Mouse (Mus musculus): Measurements from ENCODE around the gene Ice2.
A peak's percentile ranks its signal among the peaks of the same experiment; 100 is the strongest.

Ice2 gene

DNA sequence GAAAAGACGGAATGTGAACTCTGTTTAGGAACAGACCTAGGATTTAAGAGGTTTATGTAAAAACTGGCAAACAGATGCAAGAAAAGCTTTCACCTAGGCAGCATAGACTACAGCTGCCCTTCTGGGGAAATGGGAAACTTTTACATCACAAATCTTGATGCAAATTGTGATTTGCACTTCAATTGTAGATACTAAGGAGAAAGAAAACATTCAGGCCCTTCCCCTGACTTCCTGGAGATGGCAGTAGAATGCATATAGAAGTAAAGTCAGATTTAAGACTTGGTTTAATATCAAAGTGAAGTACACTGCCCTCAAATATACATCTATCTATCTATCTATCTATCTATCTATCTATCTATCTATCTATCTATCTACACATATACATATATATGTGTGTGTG, 21.8 kb downstream of the Ice2 start:
- peak in 1 of 2 experiments; percentile 20 for DNase-seq

DNA sequence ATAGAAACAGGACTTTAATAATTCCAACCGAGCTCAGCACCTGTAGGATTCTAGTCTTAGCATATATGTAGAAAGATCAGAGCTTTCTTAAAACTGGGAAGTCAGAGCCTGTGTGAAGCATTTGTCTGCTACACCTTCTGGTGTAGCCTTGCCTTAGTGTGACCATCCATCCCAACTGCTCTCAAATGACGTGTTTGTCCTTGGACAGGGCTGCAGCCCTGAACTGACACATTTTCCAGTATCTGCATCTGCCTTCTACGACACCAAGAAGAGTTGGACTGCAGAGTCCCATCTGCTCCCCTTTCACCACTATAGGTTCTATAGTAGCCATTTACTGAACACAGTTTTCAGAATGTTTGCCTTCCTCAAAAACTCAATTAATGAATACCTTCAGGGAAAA, 32.8 kb downstream of the Ice2 start:
- no peak for DNase-seq

DNA sequence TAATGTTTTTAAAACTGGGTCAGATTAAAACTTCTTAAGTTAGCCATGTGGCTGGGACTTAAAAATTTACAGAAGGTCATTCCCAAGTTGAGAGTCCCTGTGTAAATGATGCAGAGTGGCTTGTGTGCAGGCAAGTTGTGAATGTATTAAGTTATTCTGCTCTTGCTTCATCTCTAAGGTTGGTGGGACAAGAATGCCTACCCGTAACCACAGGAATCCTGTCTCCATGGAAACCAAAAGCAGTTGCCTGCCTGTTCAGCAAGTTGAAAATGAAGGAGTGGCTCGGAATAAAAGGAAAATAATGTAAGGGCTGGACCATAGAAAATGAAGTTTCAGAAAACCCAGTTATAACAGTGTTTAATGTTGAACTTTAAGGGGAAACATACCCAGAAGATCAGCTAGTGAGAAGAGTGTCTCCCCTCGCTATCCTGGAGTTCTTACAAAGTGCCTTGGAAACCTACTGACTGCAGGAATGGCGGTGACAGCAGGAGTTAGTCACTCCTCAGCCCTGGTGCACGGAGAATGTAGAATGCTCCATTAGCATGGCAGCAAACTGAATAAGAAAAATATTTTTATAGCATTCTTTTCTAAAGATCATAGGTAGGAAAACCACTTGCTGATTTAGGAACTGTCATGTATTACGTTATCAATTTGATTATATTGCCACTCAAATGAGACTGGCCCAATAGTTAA, 34.3 kb downstream of the Ice2 start:
- no peak for DNase-seq

DNA sequence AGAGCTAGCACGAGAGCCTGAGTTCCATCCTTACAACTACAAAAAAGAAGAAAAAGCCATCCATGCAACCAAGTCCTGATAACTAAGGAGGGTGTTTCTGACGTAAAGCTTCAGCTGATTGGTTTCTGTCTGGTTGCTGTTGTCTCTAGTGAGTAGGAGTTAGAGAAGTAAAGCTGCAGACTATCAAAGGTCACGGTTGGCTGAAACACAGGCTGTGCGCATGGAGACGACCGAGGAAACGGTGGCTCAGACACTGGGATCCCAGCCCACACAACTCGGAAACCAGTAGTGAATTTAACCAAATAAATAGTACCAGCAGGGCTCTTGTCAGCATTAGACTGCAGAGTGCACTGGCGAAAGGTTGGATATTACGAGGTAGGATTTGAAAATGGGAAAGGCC, 37.5 kb downstream of the Ice2 start:
- no peak for DNase-seq

DNA sequence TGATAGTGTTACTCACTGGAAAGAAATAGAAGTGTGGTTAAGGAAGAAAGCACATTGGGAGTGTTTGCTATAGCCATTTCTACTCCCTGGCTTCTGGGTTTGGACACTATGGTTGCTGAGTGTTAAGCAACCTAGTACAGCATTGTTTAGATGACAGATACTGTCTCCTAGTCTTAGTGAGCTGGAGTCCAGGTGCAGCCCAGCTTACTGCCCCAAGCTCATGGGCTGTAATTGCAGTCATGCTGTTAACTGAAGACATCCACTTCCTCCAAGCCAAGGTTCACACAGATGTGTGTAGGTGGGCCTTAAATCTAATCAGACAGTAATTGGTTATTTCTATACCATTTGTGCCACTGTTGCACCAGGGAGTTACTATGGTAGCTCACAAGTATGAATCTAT, 38.0 kb downstream of the Ice2 start:
- DNase-seq: no peak

DNA sequence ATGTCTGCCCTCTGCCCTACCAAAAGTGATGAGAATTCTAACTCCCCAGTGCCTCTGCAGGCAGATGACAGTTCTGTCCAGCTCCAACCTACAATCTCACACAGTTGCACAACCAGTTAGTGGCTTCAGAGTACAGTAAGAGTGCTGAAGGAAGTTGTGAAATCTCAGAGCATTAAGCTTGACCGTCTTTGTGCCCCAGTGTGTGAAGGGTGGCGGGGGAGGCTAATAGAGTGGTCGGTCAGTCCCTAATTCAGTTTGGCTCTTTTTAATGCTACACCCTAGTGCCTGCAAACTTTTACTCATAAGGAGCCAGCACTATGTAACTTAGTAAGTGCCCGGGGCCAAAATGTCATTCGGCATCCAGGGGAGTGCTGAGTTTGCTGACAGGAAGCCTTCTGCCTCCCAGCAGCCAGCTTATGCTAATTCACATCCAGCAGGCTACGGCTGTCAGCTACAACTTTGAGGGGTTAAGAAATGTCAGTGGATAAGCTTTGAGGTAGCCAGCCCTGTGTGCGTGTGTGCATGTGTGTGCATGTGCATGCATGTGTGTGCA, 42.2 kb downstream of the Ice2 start:
- peak; percentile 66 to 78 for DNase-seq

DNA sequence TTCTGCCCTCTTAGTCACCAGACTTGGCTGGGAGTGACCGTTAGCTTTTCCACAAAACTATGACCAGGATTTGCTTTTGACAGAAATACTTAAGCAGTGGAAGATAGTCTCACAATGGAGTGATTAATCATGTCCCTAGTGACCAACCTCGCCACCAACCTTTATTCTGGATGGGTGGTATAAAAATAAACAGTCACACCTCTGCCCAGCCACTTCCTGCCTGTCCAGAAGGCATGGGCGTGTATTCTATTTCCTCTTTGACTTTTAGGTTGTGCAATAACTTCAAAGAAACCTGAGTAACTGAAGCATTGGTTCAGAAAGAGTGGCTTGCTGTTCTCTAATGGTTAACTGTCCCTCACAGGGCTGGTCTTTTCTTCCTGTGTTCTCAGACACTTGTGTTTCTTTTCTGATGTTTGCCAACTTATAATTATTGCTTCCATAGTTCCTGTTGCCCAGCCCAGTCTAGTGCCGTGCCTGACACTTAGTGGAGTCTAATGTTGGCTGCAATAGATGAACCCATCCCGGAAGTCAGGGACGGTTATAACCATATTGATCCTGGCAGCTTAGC, 44.8 kb downstream of the Ice2 start:
- peak; percentile 27 to 40 for DNase-seq

DNA sequence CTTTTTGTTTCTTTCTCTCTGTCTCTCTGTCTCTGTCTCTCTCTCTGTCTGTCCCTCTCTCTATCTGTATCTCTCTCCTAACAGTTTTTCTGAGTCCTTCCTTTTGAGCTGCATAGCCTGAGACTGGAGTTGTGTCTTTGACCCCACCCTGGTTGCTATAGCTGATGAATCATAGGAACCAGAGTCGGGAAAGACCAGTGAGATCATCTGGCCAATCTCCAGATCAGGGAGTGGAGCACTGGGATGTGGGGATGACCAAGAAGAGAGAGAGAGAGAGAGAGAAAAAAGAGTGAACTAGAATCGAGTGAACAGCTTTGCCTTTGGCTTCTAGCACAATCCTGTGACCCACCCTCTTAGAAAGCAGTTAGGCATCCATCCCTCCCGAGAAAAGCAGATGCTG, 45.5 kb downstream of the Ice2 start:
- DNase-seq: no peak

DNA sequence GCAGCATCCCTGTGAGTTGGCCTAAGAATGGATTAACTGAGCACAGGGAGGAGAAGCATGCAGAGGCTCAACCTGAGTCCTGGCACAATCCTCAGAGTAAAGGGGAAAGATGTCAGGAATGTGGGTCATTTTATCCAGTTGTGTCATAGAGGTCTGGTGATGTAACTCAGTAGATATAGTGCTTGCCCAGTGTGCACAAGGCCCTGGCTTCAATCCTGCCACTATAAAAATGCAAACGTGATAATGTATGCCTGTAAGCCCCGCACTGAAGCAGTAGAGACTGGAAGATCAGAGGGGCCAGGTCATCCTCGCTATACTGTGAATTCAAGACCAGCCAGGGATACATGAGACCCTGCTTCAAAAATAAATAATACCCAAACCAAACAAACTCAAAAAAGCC, 51.1 kb downstream of the Ice2 start:
- no peak for DNase-seq

DNA sequence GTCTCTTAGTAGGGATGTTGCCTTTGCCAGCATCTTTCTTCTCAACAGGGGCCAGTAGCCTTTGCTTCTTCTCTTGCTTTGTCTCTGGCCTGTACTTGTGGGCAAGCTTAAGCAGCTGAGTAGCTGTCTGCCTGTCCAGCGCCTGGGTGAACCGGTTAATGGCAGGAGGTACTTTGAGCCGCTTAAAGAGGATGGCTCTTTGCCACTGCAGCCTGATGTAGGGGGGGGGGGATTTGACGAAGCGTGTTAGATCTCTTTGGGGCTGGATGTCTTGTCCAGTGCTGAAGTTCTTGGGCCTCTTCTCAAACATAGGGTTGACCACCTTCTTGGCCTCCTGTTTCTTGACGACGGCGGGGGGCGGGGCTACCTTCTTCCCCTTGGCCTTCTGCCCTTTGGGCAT, 52.9 kb downstream of the Ice2 start:
- DNase-seq: no peak

DNA sequence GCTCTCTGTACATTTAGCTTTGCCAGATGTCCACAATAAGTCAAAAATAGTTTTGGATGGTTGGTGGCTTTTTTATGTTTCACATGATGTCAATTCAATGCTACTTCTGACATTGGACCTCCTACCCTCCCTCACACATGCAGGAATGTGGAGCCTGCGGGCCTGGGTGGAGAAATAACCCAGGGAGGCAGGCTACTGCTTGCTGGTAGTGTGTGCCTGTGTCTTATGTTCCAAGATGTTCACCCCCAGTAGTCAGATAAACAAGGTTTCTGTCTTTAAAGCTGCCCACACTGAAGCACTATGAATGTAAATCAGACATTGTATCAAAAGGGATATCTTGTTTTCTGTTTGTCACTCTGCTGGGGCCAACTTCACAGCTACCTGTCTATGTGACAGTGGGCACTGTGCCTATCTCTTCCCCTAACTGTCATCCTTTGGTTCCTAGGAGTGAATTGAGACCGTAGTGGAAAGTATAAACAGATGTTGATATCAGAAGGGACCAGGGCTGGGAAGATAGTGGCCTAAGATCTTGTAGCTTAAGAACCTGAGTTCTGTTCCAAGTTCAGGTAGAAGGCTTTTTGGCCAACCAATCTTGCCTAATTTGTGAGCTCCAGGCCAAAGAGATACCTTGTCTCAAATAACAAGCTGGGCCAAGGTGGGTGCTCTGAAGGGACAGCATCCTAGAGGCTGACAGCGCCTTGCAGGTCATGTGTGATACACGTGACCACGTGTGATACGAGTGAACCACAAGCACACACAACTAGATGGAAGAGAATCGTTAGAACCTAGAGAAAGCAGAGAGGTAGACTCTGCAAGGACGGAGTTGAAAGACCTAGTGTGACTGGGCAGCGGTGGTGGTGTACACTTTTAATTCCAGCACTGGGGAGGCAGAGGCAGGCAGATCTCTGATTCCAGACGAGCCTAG, 54.4 kb downstream of the Ice2 start:
- no peak for DNase-seq

DNA sequence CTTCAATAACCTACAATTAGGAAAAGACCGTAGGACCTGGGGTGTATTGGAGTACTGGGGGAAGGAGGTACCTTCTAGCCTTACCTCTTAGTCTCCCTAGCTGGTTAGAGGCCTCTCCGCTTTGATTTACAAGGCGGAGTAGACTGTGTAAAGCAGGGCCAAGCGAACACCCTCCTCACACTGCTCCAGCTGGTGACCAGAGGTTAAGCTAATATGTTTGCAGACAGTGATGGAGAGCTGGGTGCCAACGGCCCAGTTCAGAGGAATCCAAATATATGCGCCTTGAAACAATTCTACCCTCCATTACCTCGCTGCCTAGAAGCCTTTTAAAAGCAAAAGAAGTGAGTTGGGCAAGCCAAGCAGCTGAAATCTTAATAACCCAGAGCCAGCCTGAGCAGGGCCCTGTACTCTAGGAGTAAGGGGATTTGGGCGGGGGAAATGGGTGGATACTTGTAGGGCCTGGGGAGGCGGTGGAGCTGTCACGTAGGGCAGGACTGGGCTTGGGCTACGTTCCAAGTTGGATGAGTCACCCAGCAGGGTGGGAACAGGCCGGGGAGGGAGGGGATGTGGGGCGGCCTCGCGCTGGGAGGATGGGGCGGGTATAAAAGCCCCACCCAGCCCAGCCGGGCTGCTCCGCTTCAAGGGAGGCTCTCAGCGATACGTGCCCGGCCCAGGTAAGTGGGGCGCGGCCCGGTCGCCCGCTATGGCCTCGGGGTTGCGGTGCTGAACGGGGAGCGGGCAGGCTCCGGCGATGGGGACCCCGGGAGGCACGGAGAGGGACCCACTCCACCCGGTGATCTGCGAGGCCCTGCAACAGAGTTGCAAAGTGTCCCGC, 55.6 kb downstream of the Ice2 start, which contains the start of gene Anxa2:
Anxa2 (plus strand) TSS at position 555 of the 835 bp plus-strand sequence.
- peak; percentile 92 to 95 for DNase-seq

DNA sequence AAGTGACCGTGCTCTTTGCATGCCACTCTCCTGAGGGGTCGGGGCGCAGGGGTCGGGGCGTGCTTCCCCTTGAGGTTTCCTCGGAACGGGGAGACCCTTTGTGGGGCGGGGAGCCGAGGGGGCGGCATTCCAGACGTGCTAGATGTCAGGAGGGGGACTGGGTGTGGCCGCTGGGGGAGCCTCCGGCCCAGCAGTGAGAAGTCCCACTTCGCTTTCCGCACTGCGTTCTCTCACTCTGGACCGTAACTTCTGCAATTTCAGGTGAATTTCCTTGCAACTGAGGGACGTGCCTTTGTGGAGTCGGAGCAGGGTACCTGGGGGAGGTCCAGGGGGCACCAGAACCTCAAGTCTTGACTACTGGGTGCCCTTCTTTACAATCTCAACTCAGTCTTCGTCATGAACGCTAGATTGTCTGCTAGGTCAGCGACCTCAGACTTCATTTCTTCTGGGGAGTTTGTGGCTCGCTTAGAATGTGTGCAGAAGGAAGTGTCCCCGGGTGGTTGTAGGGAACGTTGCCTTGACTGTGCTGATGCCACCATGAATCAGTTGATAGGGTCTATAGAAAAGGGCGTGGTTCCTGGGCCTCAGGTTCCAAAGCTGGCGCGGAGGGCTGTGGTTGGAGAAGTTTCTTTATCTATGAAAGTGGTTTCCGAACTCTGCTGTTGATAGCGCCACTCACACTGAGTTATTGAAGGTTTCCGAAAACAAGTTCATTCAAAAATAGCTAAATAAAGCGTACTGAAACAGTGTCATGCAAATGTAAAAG, 56.4 kb downstream of the Ice2 start:
- DNase-seq: no peak

DNA sequence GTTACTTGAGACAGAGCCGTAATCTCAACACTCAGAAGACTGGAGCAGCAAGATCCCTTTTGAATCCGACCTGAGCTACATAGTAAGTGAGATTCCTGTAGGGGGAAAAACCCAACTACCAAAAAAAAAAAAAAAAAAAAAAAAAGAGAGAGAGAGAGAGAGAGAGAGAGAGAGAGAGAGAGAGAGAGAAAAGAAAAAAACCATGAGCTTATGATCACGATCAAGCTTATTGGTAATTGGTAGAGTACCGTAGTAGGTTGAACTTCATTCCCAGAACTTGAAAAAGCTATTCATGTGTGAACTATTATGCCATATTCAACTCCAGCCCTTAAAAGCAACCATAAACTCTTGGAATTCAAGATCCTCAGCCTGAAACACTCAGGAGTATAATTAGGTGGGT, 57.0 kb downstream of the Ice2 start:
- DNase-seq: no peak

DNA sequence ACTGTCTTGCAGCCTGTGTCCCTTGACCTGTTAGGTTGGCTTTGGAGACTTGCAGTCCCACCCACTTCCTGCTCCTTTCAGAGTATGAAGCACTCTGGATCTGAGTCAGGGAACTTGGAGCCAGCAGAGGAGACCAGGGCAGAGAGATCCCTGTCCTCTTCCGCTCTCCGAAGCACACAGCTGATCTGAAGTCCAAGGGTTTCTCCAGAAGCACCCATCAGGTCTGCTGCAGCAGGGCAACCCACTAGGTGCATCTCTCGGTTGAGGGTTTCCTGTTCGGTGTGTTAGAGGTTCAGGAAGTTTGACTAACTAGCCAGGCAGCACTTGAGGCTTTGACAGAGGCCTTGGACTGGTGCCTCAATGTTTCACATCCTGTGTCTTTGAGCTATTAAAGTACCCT, 57.7 kb downstream of the Ice2 start:
- peak; percentile 51 to 73 for DNase-seq

DNA sequence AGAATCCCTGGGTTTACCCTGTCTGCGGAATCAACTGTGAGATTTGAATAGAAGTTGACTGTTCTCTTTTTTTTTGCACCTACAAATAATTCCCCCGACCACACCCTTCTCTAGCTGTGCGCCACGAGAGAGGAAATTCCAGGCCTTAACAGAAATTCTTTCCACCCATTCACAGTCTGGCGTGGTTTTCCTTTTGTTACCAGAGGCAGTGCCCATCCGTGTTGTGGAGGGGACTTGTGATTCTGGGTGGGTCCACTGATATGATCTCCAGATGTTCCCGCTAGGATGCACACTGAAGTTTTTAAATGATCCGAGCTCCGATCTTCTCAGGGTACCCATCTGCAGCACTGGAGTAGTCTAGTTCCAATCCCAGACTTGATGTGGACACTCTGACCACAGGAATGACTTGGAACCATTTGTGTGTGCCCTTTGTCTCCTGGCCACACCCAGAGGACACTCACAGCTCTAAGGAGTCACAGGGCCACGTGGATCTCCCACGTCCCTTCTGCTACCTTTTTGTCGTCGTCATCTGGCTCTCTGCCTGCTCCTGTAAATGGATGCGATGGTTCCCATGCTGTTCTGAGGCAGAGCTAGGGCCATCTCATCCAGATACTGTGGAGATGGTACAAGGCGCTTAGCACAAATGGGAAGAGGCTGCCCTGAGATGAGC, 58.8 kb downstream of the Ice2 start:
- no peak for DNase-seq

DNA sequence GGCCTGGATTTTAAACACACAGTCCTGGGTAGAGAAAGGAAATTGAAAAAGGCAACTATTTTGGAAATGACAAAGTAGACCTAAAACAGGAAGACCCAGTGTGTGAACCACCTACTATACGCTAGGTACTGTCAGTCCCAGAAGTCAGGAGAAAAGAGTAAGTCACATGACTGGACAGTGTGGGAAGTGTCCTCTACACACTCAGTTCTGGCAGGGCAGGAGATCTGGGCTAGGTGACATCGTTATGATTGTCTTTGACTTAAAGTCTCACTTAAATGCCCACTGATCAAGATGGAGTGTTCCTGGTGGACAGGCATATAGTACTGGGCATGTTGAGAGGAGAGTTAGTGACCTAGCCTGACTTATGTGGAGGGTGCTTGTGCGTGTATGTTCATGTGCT, 59.4 kb downstream of the Ice2 start:
- DNase-seq: no peak

DNA sequence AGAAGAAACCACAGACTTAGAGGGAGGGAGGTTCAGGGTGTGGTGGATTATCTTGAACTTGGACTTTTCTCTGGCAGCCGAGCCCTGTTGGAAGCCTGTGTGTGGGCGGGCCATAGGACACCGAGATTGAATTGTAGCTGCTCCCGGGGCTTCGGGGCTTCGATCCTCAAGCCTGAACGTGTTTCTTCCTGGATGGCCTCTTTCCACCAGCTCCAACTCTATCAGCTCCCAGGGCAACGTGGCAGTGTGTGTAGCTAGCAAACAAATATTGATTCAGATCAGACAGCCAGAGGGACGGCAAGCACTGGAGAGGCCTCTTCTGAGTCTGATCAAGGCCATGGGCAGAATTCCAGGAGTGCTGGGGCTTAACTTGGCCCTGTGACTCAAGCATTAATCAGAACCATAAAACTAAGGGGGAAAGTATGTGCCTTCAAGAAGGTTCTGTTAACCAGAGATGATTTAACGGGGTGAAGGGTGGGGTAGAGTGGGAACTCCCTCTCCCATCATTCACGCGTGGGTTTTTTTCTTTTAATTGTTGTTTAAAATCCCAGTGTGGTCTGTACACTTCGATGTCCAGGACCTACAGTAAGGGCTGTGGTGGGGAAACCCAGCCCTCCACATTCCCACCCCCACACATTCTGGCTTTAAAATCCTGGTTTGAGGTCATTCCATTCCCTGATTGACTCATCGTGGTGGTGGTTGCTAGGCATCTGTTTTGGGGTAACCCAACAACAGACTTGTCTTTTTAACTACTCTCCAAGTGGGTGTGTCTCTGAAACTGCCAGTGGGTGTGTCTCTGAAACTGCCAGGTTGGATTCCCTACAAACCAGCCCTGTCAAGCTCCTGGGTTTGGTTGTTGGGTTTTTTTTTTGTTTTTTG, 60.3 kb downstream of the Ice2 start:
- DNase-seq: peak; percentile 75 to 81

DNA sequence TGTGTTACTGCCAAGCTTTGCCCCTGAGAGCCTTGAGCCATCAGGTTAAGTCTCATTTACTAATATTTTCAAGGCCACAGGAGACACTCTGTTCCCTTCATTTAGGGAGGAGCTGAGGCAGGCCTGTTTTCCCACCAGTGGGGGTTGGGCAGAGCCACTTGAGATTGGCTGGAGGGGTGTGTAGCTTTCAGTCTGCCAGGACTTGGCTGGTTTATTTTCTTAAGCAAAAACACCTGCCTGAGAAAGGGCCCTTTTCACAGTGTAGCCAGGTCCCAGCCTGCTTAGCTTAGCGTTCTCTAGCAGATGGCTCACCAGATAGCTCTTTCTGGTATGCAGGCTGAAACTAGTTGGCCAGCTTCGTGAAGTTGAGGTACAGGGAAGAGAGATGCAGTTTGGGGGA, 61.3 kb downstream of the Ice2 start:
- DNase-seq: peak; percentile 61 to 88

DNA sequence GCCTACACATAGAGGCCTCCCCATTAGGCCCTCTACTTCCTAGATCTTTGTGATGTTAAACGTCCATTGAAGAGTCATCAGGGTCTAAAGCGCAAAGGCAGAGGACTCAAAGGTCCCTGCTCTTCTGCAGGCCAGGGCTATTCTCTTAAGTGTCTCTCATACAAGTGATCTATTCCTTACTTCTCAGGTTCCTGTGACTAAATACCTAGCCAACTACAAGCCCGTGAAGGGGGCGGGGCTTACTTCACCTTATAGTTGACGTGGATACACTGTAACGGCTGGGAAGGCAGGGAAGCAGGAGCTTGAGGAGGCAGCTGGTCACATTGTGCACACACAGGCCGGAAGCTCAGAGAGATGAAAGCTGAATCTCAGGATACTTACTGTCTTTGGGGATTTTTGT, 62.2 kb downstream of the Ice2 start:
- no peak for DNase-seq

All from kidney, postnatal 25 days (tissue).